Mouse (Mus musculus): Measurements from ENCODE around the gene Mapk1. TPM values are rescaled to one million over a fixed set of nuclear protein-coding genes. Genes with fewer than 3 reads are reported as not detected.

The Mapk1 gene
- polyA plus RNA-seq (2012; rRNA removed) (126 and 135 TPM in 2 replicates), polyA plus RNA-seq (2014; fragmentation: Nextera tagmentation; extraction: Ambion mirVana) (186 and 188 TPM in 2 replicates)

GRCm38 (mm10) chr16:16983131-16983533 is at the start of gene Mapk1:
Gene Mapk1, plus strand, starts transcription at chr16:16983382.
- peak within 1 kb of the TSS; percentile 94 for H3K27ac ChIP-seq (replicated peaks; ENCODE audit: low read depth, low read length)
- peak within 1 kb of the TSS; percentile 94 for H3K9ac ChIP-seq (ENCODE audit: low read depth, low read length, severe bottlenecking)
- peaks cover 7% of the 10 kb centered on the region; the same call in 1 of the 2 replicates for H3K4me1 ChIP-seq (ENCODE audit: control insufficient read depth, insufficient read depth, low read length)
- DNase-seq (ENCODE audit: low spot score) (peak; percentile 98), ATAC-seq (ENCODE audit: low FRiP score, low read depth) (peak; percentile 99)
- peak within 1 kb of the TSS; percentile 75 for H3K4me2 ChIP-seq (replicated peaks; ENCODE audit: low read depth, low read length, severe bottlenecking)
- H3K27me3 ChIP-seq (ENCODE audit: control insufficient read depth, insufficient read depth, low read length): no peaks in the 10 kb centered on the region
- 0 out of 2 replicates have a peak, but pooled peaks cover 5% of the 10 kb centered on the region for H3K36me3 ChIP-seq (ENCODE audit: control insufficient read depth, insufficient read depth, low read length)
- whole genome bisulfite sequencing: 0% methylated on average over 35 of the region's 35 CpGs
- TF ChIP-seq POLR2A (IDR thresholded peaks at IDR 0.05; ENCODE audit: borderline replicate concordance, extremely low read depth, insufficient read depth, insufficient read length): peak; percentile 98
- H3K4me3 ChIP-seq (replicated peaks; ENCODE audit: low read length): peak within 1 kb of the TSS; percentile 99
- no peaks in the 10 kb centered on the region for H3K9me3 ChIP-seq (ENCODE audit: control insufficient read depth, low read length)

- no peak overlapping the region for H3K4me3 ChIP-seq (replicated peaks; ENCODE audit: low read length)
- H3K27me3 ChIP-seq (ENCODE audit: control insufficient read depth, insufficient read depth, low read length): no peaks in the 10 kb centered on the region
- ATAC-seq (ENCODE audit: low FRiP score, low read depth) (no peak), DNase-seq (ENCODE audit: low spot score) (no peak)
- no peak overlapping the region for H3K27ac ChIP-seq (replicated peaks; ENCODE audit: low read depth, low read length)
- 94% methylated on average over 9 of the region's 9 CpGs for WGBS
- no peak overlapping the region for H3K4me2 ChIP-seq (replicated peaks; ENCODE audit: low read depth, low read length, severe bottlenecking)
- H3K4me1 ChIP-seq (ENCODE audit: control insufficient read depth, insufficient read depth, low read length): no peaks in the 10 kb centered on the region
- H3K9me3 ChIP-seq (ENCODE audit: control insufficient read depth, low read length): no peaks in the 10 kb centered on the region
- no peak for TF ChIP-seq POLR2A (IDR thresholded peaks at IDR 0.05; ENCODE audit: borderline replicate concordance, extremely low read depth, insufficient read depth, insufficient read length)
- no peak overlapping the region for H3K9ac ChIP-seq (ENCODE audit: low read depth, low read length, severe bottlenecking)
- no peaks in the 10 kb centered on the region for H3K36me3 ChIP-seq (ENCODE audit: control insufficient read depth, insufficient read depth, low read length)
Observed at GRCm38 (mm10) chr16:16939543-16939942, 43.6 kb upstream of the Mapk1 start.

- no peak overlapping the region for H3K4me2 ChIP-seq (replicated peaks; ENCODE audit: low read depth, low read length, severe bottlenecking)
- H3K27ac ChIP-seq (replicated peaks; ENCODE audit: low read depth, low read length): no peak overlapping the region
- no peak for DNase-seq (ENCODE audit: low spot score)
- no peak overlapping the region for H3K9ac ChIP-seq (ENCODE audit: low read depth, low read length, severe bottlenecking)
- WGBS: 93% methylated on average over 2 of the region's 2 CpGs
- no peak overlapping the region for H3K4me3 ChIP-seq (replicated peaks; ENCODE audit: low read length)
- H3K27me3 ChIP-seq (ENCODE audit: control insufficient read depth, insufficient read depth, low read length): no peaks in the 10 kb centered on the region
- no peaks in the 10 kb centered on the region for H3K4me1 ChIP-seq (ENCODE audit: control insufficient read depth, insufficient read depth, low read length)
- no peaks in the 10 kb centered on the region for H3K9me3 ChIP-seq (ENCODE audit: control insufficient read depth, low read length)
- no peaks in the 10 kb centered on the region for H3K36me3 ChIP-seq (ENCODE audit: control insufficient read depth, insufficient read depth, low read length)
- no peak for ATAC-seq (ENCODE audit: low FRiP score, low read depth)
- TF ChIP-seq POLR2A (IDR thresholded peaks at IDR 0.05; ENCODE audit: borderline replicate concordance, extremely low read depth, insufficient read depth, insufficient read length): no peak
Observed at GRCm38 (mm10) chr16:16941078-16941477, 42.1 kb upstream of the Mapk1 start.

- TF ChIP-seq POLR2A (IDR thresholded peaks at IDR 0.05; ENCODE audit: borderline replicate concordance, extremely low read depth, insufficient read depth, insufficient read length): no peak
- Histone ChIP-seq H3K4me2 (replicated peaks; ENCODE audit: low read depth, low read length, severe bottlenecking) (no peak overlapping the region), H3K36me3 (ENCODE audit: control insufficient read depth, insufficient read depth, low read length) (no peaks in the 10 kb centered on the region), H3K9me3 (ENCODE audit: control insufficient read depth, low read length) (no peaks in the 10 kb centered on the region), H3K27me3 (ENCODE audit: control insufficient read depth, insufficient read depth, low read length) (no peaks in the 10 kb centered on the region), H3K4me3 (replicated peaks; ENCODE audit: low read length) (no peak overlapping the region), H3K4me1 (ENCODE audit: control insufficient read depth, insufficient read depth, low read length) (no peaks in the 10 kb centered on the region), H3K27ac (replicated peaks; ENCODE audit: low read depth, low read length) (no peak overlapping the region), H3K9ac (ENCODE audit: low read depth, low read length, severe bottlenecking) (no peak overlapping the region)
- WGBS: 18% methylated on average over 3 of the region's 5 CpGs
- DNase-seq (ENCODE audit: low spot score) (no peak), ATAC-seq (ENCODE audit: low FRiP score, low read depth) (no peak)
Observed at GRCm38 (mm10) chr16:16958575-16958974, 24.6 kb upstream of the Mapk1 start.

GRCm38 (mm10) chr16:16959907-16960306 is 23.3 kb upstream of the Mapk1 start:
- ATAC-seq (ENCODE audit: low FRiP score, low read depth) (no peak), DNase-seq (ENCODE audit: low spot score) (no peak)
- Histone ChIP-seq H3K9me3 (ENCODE audit: control insufficient read depth, low read length) (no peaks in the 10 kb centered on the region), H3K36me3 (ENCODE audit: control insufficient read depth, insufficient read depth, low read length) (no peaks in the 10 kb centered on the region), H3K9ac (ENCODE audit: low read depth, low read length, severe bottlenecking) (no peak overlapping the region), H3K4me1 (ENCODE audit: control insufficient read depth, insufficient read depth, low read length) (no peaks in the 10 kb centered on the region), H3K4me2 (replicated peaks; ENCODE audit: low read depth, low read length, severe bottlenecking) (no peak overlapping the region), H3K27me3 (ENCODE audit: control insufficient read depth, insufficient read depth, low read length) (no peaks in the 10 kb centered on the region), H3K27ac (replicated peaks; ENCODE audit: low read depth, low read length) (no peak overlapping the region), H3K4me3 (replicated peaks; ENCODE audit: low read length) (no peak overlapping the region)
- TF ChIP-seq POLR2A (IDR thresholded peaks at IDR 0.05; ENCODE audit: borderline replicate concordance, extremely low read depth, insufficient read depth, insufficient read length): no peak
- WGBS: 85% methylated on average over 6 of the region's 6 CpGs

GRCm38 (mm10) chr16:16965149-16965548 is 18.0 kb upstream of the Mapk1 start:
- ATAC-seq (ENCODE audit: low FRiP score, low read depth): no peak
- Histone ChIP-seq H3K27ac (replicated peaks; ENCODE audit: low read depth, low read length) (no peak overlapping the region), H3K27me3 (ENCODE audit: control insufficient read depth, insufficient read depth, low read length) (no peaks in the 10 kb centered on the region), H3K4me3 (replicated peaks; ENCODE audit: low read length) (no peak overlapping the region), H3K9me3 (ENCODE audit: control insufficient read depth, low read length) (no peaks in the 10 kb centered on the region), H3K4me1 (ENCODE audit: control insufficient read depth, insufficient read depth, low read length) (no peaks in the 10 kb centered on the region), H3K36me3 (ENCODE audit: control insufficient read depth, insufficient read depth, low read length) (no peaks in the 10 kb centered on the region), H3K9ac (ENCODE audit: low read depth, low read length, severe bottlenecking) (no peak overlapping the region), H3K4me2 (replicated peaks; ENCODE audit: low read depth, low read length, severe bottlenecking) (no peak overlapping the region)
- no peak for DNase-seq (ENCODE audit: low spot score)
- TF ChIP-seq POLR2A (IDR thresholded peaks at IDR 0.05; ENCODE audit: borderline replicate concordance, extremely low read depth, insufficient read depth, insufficient read length): no peak
- WGBS: 57% methylated on average over 1 of the region's 1 CpGs
